Mouse (Mus musculus) hindbrain, embryonic 16.5 days (tissue): ENCODE results near the gene Ptpra. TPM values are rescaled to one million over a fixed set of nuclear protein-coding genes. Genes with fewer than 3 reads are reported as not detected.

ENCODE experiments used
- microRNA-seq: library from miRNA; unstranded; fragments of <30 nt; microRNA quantifications from one replicate; pipeline ENCODE4, GENCODE M21; 2017
- polyA plus RNA-seq: library from polyadenylated mRNA; unstranded; fragments of >200 nt; fragmentation: Nextera tagmentation; extraction: Ambion mirVana; gene quantifications from 2 replicates; pipeline ENCODE4 v1.2.1, GENCODE M21; 2015

The Ptpra gene
- polyA plus RNA-seq, 1 experiment from 2014 or later: 134 TPM

Small RNA genes lying within 50 kb of the gene (microRNA-seq; reads per million reads assigned to microRNA genes)
- not detected for gene Gm23876

Other genes starting within 250 kb of the Ptpra start
- 241 and 259 TPM in 2 replicates for gene Nop56, start 175.8 kb upstream of the Ptpra start, polyA plus RNA-seq
- gene Idh3b, start 165.7 kb upstream of the Ptpra start, polyA plus RNA-seq: 201 and 222 TPM in 2 replicates
- 3.6 and 4.1 TPM in 2 replicates for gene Ebf4, start 155.1 kb upstream of the Ptpra start, polyA plus RNA-seq
- 33.6 and 39.3 TPM in 2 replicates for gene Cpxm1, start 52.7 kb upstream of the Ptpra start, polyA plus RNA-seq
- gene Gm28372, start 45.0 kb upstream of the Ptpra start, polyA plus RNA-seq: not detected in 2 replicates
- 0.30 and 0.59 TPM in 2 replicates for gene 1700020A23Rik, start 45.0 kb upstream of the Ptpra start, polyA plus RNA-seq
- 0.12 and 0.28 TPM in 2 replicates for gene Tmem239, start 43.8 kb upstream of the Ptpra start, polyA plus RNA-seq
- gene Vps16, start 25.9 kb upstream of the Ptpra start, polyA plus RNA-seq: 104 and 105 TPM in 2 replicates
- 15.2 and 15.4 TPM in 2 replicates for gene Pced1a, start 25.6 kb upstream of the Ptpra start, polyA plus RNA-seq
- 103 and 113 TPM in 2 replicates for gene Mrps26, start 113.5 kb downstream of the Ptpra start, polyA plus RNA-seq
- gene Oxt, start 125.9 kb downstream of the Ptpra start, polyA plus RNA-seq: 0.31 TPM in 1 of 2 replicates, not detected in the other
- 2.4 TPM in 1 of 2 replicates, not detected in the other for gene Avp, start 132.3 kb downstream of the Ptpra start, polyA plus RNA-seq
- gene Fastkd5, start 179.7 kb downstream of the Ptpra start, polyA plus RNA-seq: 9.7 and 10.8 TPM in 2 replicates
- gene Ubox5, start 179.8 kb downstream of the Ptpra start, polyA plus RNA-seq: 8.9 and 9.9 TPM in 2 replicates
- 21.1 and 21.2 TPM in 2 replicates for gene Lzts3, start 192.5 kb downstream of the Ptpra start, polyA plus RNA-seq
- gene Ddrgk1, start 214.4 kb downstream of the Ptpra start, polyA plus RNA-seq: 77.4 and 80.3 TPM in 2 replicates
- gene Itpa, start 217.3 kb downstream of the Ptpra start, polyA plus RNA-seq: 127 and 128 TPM in 2 replicates
- gene Slc4a11, start 247.2 kb downstream of the Ptpra start, polyA plus RNA-seq: 0.59 and 0.65 TPM in 2 replicates